Mouse (Mus musculus) ES-CJ7 (cell line): ENCODE data around the gene Jph2.
A peak's percentile ranks its signal among the peaks of the same experiment; 100 is the strongest.

Experiments
- DNase-seq: peaks from one replicate; pipeline ENCODE4 v3.0.0; 2011; ENCODE audit warnings: low read depth, low spot score

Jph2 gene

DNA sequence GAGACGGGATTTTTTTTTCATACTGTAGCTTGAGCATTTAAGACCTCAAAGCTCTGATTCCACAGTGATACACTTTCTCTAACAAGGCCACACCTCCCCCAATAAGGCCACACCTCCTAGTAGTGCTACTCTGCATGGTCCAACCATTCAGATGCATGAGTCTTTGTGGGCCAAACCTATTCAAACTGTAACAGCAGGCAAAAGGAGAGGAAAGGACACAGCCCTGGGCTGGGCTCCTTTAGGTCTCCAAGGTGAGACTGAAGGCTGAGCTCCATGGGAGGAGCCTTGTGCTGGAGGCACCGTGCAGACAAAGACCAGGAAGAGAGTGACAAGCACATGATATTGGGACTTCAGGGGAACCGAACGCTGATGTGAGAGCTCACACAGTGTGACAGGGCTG lies 80.5 kb downstream of the Jph2 start:
- peak; percentile 90 for DNase-seq

DNA sequence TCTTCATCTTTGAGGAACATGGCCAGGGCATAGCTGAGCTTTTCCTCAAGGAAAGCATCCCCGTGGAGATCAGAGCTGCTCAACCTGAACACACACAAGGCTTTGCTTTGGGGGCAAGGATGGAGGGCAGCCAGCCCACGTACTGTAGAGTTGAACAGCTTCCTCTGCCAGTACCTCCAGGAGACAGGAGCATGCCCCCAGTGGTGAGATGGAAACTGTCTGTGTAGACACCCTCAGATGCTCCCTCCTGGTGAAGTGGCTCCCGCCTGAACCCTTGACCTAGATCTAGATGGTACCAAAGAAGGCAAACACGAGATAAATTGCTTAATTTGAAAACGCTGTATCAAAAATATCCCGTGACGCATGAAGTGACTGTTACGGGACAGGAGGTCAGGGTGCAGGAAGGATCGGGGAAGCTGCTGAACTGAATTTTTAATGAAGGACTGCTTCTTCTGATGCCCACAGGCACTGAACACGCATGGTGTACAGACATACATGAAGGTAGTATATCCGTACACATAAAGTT lies 87.6 kb downstream of the Jph2 start:
- peak; percentile 37 for DNase-seq

DNA sequence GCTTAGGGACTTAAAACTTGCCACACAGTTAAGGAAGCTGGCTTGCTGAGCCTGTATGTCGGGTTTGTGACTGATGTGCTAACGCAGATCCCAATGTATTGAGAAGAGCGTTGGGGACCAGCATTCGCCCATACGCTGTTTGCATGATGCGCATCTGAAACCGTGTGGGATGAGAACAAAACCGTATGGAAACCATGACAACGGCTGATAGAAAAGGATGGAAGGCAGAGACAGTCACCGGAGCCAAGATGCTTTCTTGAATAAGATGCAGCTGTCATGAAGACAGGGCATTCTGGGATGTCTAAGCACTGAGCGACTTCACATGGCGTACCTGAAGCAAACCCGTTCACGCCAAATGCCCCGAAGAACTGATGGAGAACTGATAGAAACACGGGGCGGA lies 88.4 kb downstream of the Jph2 start:
- no peak for DNase-seq

DNA sequence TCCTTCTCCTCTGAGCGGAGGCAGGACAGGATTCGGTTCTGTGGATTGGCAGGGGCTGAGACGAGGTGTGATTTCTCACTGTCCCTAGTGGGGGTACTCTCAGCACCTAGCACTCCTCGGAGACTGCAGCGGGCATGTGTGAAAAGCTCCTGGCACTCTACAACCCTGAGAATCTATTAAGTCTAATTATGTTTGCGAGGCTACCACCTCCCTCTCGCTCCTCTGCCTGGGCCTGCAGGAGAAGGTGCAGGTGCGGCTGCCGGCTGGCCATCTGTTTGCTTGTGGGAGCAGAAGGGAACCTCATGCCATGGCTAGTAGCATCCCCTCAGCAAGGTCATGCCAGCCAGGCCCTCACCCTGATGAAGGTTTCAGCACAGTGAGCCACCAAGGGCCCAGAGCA lies 94.8 kb downstream of the Jph2 start:
- DNase-seq: no peak

DNA sequence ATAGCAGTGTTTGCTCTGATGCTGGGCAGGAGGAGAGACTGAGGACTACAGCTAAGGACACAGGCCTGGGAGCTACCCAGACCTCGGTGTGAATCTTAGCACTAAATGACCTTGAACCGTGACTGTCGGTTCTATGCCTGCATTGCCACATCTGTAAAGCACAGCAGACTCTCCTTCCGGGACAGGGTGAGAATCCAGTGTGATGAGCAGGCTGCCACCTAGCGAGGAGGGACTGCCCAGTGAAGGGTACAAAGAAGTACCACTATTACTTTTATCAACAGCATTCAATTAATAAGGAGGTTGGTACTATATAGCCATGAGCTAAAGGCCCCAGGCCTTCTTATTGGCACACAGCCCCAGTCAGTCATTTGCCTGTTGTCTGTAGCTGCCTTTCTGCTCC lies 96.2 kb downstream of the Jph2 start:
- DNase-seq: no peak

DNA sequence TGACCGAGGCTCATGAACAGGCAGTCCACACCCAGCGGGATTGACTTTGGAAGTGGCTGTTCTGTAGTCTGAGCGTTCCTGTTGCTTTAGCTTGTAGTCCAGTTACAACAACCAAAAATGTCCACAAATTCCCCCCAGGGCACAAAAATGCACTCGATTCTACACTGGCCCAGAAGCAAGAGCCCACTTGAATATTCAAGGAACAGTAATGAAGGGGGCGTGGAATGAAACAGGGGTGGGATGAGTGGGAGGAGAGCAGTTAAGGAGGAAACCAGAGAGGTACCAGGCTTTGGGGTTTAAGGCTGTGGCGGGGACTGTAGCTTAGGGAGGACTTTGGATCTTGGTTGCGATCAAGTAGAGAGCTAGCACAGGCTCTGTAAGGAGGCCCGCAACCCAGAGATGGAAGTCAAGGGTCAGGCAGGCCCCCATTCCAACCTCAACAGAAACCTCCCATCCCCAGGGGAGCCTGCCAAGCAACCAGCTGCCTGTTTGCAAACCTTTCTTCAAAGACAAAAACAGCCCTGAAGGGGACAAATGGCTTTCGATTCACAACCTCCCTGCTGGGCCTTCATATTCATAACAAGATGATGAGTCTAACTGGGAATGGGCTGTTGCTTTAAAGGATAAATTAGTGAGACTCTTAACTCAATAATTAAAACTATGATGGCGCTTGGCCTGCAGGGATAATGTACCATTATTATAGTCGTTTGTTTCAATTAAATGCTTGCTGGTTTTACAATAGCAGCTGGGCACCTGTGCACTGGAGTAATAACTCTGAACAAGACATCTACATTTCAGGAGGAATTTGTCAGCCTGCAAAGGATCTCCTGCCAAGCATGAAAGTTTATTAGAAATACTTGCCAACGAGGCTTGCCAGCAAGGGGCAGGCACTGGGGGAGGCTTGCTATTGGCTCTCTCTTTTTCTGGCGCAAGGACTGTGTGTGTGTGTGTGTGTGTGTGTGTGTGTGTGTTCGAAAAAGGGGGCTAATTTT lies 97.4 kb downstream of the Jph2 start:
- DNase-seq: peak; percentile 27

DNA sequence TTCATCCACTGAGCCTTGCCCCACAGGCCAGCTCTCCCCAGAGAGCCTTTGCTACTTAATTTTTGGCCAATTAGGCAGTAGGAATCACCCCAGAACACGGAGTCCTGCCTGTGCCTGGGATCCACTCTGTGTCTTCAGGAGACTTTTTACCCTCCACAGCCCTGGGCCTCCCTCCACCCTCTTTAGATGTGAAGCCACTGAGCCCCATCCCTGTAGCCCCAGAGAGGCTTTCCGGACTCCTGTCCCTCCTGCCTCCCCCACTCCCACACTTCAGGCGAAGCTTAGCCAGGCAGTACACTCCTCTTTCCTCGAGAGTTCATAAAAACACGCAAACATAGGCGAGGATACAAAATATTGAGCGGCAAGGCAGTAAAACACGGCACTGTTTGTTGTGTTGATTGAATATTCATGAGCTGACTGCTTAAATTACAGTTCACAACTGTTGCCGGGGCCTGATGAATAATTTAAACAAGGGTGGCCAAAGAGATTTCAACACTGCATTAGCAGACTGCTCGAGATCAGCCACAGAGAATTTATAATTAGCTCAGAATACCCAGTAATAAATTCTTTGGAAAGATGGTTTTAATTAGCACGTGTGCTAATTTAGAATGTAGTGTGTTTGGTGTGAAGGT lies 100.7 kb downstream of the Jph2 start:
- DNase-seq: no peak

DNA sequence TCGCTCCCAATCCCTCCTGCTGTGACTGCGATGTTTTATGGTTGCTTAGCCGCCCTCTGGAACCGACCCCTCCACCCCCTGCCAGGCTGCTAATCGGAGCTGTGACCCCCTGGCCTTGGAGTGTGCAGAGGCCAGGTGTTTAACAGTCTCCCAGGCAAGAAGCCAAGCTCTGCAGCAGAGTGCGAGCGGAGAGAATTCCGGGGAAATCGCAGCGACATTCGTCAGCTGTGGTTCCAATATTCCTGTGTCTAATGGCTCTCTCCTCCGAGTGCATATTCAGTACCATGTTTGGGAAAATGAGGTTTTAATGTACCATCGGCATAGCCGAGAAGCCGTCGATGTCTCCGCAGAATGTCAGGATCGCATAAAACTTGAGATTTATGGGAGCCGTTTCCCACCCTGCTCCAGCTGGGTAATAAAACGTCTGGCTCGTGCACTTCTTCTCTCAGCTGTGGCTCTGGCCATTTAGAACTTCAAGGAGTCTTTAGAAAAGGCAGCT lies 108.9 kb downstream of the Jph2 start:
- peak; percentile 80 for DNase-seq
